Mouse (Mus musculus): Measurements from ENCODE around the gene Gm49322. TPM values are rescaled to one million over a fixed set of nuclear protein-coding genes. Genes with fewer than 3 reads are reported as not detected.
A peak's percentile ranks its signal among the peaks of the same experiment; 100 is the strongest.

Gm49322 gene
- polyA plus RNA-seq, 1 experiment from 2014 or later = 4.0 TPM

DNA sequence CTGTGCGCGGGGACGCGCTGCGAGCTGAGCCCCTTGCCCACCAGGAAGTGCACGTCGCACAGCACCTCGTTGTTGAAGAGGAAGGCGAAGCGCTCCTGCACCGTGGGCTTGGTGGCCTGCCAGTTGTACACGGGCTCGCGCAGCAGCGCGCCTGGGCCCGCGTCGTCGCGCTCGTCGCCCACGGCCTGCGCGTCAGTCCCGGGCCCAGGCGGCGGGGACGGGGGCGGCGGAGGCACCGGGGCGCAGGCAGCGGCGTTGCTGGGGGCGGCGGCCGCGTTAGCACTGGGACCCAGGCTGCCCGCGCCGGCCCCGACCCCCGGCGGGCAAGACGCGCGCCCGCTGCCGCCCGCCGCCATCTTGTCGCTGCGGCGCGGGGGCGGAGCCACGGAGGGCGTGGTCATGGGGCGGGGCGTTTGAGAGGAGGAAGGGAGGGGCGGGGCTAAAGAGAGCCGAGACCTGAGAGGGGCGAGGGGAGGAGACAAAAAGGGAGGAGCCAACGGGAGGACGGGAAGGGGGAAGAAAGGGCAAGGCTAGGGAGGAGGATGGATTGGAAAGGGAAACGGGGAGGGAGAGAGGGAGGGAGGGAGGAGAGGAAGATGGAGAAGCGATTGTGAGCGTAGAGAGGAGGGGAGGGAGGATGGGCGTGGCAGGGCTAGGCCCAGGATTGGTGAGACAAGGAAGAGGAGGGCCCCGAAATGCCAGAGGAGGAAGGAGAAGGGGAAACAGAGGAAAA lies 50.5 kb downstream of the Gm49322 start:
- Histone ChIP-seq H3K9ac (ENCODE audit: low read depth, low read length) (peak overlapping the region; percentile 95), H3K9me3 (ENCODE audit: control insufficient read depth, low read length) (no peaks in the 10 kb centered on the region), H3K27me3 (replicated peaks; ENCODE audit: control insufficient read depth, insufficient read depth, low read length) (no peaks in the 10 kb centered on the region), H3K4me1 (ENCODE audit: control insufficient read depth, insufficient read depth, low read length) (peaks cover 32% of the 10 kb centered on the region), H3K36me3 (ENCODE audit: control insufficient read depth, insufficient read depth, low read length) (no peaks in the 10 kb centered on the region), H3K27ac (ENCODE audit: low read length) (peak overlapping the region; percentile 96), H3K4me3 (ENCODE audit: low read length) (peak overlapping the region; percentile 93), H3K4me2 (ENCODE audit: low read depth, low read length) (peak overlapping the region; percentile 91)
- peak; percentile 84 for ATAC-seq
- under 1% methylated on average over 71 of the region's 72 CpGs for WGBS

GRCm38 (mm10) chr10:80656863-80657623 lies 51.2 kb downstream of the Gm49322 start, which contains the start of gene Btbd2:
TSS of gene Btbd2 (minus strand) at chr10:80657071.
- Histone ChIP-seq H3K9me3 (ENCODE audit: control insufficient read depth, low read length) (no peaks in the 10 kb centered on the region), H3K4me2 (ENCODE audit: low read depth, low read length) (peak within 1 kb of the TSS; percentile 91), H3K4me3 (ENCODE audit: low read length) (peak within 1 kb of the TSS; percentile 93), H3K4me1 (ENCODE audit: control insufficient read depth, insufficient read depth, low read length) (peaks cover 32% of the 10 kb centered on the region), H3K9ac (ENCODE audit: low read depth, low read length) (peak within 1 kb of the TSS; percentile 95), H3K36me3 (ENCODE audit: control insufficient read depth, insufficient read depth, low read length) (no peaks in the 10 kb centered on the region), H3K27ac (ENCODE audit: low read length) (peak within 1 kb of the TSS; percentile 96), H3K27me3 (replicated peaks; ENCODE audit: control insufficient read depth, insufficient read depth, low read length) (no peaks in the 10 kb centered on the region)
- ATAC-seq = peak; percentile 47
- WGBS = 21% methylated on average over 15 of the region's 15 CpGs

GRCm38 (mm10) chr10:80658194-80658840 lies 52.5 kb downstream of the Gm49322 start:
- Histone ChIP-seq H3K27me3 (replicated peaks; ENCODE audit: control insufficient read depth, insufficient read depth, low read length) (no peaks in the 10 kb centered on the region), H3K9me3 (ENCODE audit: control insufficient read depth, low read length) (no peaks in the 10 kb centered on the region), H3K27ac (ENCODE audit: low read length) (peak overlapping the region; percentile 59), H3K4me3 (ENCODE audit: low read length) (no peak overlapping the region), H3K36me3 (ENCODE audit: control insufficient read depth, insufficient read depth, low read length) (no peaks in the 10 kb centered on the region), H3K9ac (ENCODE audit: low read depth, low read length) (no peak overlapping the region), H3K4me1 (ENCODE audit: control insufficient read depth, insufficient read depth, low read length) (peaks cover 32% of the 10 kb centered on the region), H3K4me2 (ENCODE audit: low read depth, low read length) (0 out of 2 replicates have a peak overlapping the region, but pooled peaks have one; percentile 2)
- no peak for ATAC-seq
- 81% methylated on average over 14 of the region's 14 CpGs for WGBS

DNA sequence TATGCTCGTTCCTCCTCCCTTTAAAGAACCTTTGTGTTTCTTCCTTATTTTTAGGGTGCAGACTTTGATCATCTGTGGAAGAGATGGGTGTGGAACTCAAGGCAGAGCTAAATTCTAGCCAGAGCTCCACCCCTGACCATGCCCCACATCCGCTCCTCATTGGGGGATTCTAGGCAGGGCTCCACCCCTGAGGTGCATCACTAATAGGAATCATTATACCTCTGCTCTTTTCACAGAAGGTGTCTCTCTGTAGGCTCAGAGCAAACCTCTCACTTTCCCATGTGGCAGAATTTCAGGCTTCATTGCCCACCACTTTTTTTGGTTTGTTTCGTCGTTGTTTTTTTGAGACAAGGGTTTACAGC lies 53.0 kb downstream of the Gm49322 start:
- no peaks in the 10 kb centered on the region for H3K27me3 ChIP-seq (replicated peaks; ENCODE audit: control insufficient read depth, insufficient read depth, low read length)
- H3K4me2 ChIP-seq (ENCODE audit: low read depth, low read length) = peak overlapping the region; percentile 26
- H3K4me1 ChIP-seq (ENCODE audit: control insufficient read depth, insufficient read depth, low read length) = peaks cover 31% of the 10 kb centered on the region
- no peak overlapping the region for H3K9ac ChIP-seq (ENCODE audit: low read depth, low read length)
- WGBS = 60% methylated on average over 4 of the region's 4 CpGs
- H3K27ac ChIP-seq (ENCODE audit: low read length) = peak overlapping the region; percentile 59
- H3K4me3 ChIP-seq (ENCODE audit: low read length) = no peak overlapping the region
- H3K36me3 ChIP-seq (ENCODE audit: control insufficient read depth, insufficient read depth, low read length) = no peaks in the 10 kb centered on the region
- H3K9me3 ChIP-seq (ENCODE audit: control insufficient read depth, low read length) = no peaks in the 10 kb centered on the region
- ATAC-seq = peak; percentile 39

GRCm38 (mm10) chr10:80659213-80659612 lies 53.4 kb downstream of the Gm49322 start:
- 12% methylated on average over 10 of the region's 10 CpGs for WGBS
- ATAC-seq = no peak
- no peaks in the 10 kb centered on the region for H3K9me3 ChIP-seq (ENCODE audit: control insufficient read depth, low read length)
- H3K27me3 ChIP-seq (replicated peaks; ENCODE audit: control insufficient read depth, insufficient read depth, low read length) = no peaks in the 10 kb centered on the region
- H3K4me1 ChIP-seq (ENCODE audit: control insufficient read depth, insufficient read depth, low read length) = peaks cover 35% of the 10 kb centered on the region
- peak overlapping the region; percentile 26 for H3K4me2 ChIP-seq (ENCODE audit: low read depth, low read length)
- no peaks in the 10 kb centered on the region for H3K36me3 ChIP-seq (ENCODE audit: control insufficient read depth, insufficient read depth, low read length)
- peak overlapping the region; percentile 20; the same call in 1 of the 2 replicates for H3K4me3 ChIP-seq (ENCODE audit: low read length)
- no peak overlapping the region for H3K9ac ChIP-seq (ENCODE audit: low read depth, low read length)
- H3K27ac ChIP-seq (ENCODE audit: low read length) = peak overlapping the region; percentile 57

GRCm38 (mm10) chr10:80661149-80661548 lies 55.3 kb downstream of the Gm49322 start:
- H3K27me3 ChIP-seq (replicated peaks; ENCODE audit: control insufficient read depth, insufficient read depth, low read length) = no peaks in the 10 kb centered on the region
- H3K27ac ChIP-seq (ENCODE audit: low read length) = no peak overlapping the region
- no peaks in the 10 kb centered on the region for H3K36me3 ChIP-seq (ENCODE audit: control insufficient read depth, insufficient read depth, low read length)
- 39% methylated on average over 5 of the region's 5 CpGs for WGBS
- peaks cover 40% of the 10 kb centered on the region for H3K4me1 ChIP-seq (ENCODE audit: control insufficient read depth, insufficient read depth, low read length)
- no peak overlapping the region for H3K4me2 ChIP-seq (ENCODE audit: low read depth, low read length)
- H3K9ac ChIP-seq (ENCODE audit: low read depth, low read length) = no peak overlapping the region
- no peak overlapping the region for H3K4me3 ChIP-seq (ENCODE audit: low read length)
- ATAC-seq = no peak
- H3K9me3 ChIP-seq (ENCODE audit: control insufficient read depth, low read length) = no peaks in the 10 kb centered on the region

DNA sequence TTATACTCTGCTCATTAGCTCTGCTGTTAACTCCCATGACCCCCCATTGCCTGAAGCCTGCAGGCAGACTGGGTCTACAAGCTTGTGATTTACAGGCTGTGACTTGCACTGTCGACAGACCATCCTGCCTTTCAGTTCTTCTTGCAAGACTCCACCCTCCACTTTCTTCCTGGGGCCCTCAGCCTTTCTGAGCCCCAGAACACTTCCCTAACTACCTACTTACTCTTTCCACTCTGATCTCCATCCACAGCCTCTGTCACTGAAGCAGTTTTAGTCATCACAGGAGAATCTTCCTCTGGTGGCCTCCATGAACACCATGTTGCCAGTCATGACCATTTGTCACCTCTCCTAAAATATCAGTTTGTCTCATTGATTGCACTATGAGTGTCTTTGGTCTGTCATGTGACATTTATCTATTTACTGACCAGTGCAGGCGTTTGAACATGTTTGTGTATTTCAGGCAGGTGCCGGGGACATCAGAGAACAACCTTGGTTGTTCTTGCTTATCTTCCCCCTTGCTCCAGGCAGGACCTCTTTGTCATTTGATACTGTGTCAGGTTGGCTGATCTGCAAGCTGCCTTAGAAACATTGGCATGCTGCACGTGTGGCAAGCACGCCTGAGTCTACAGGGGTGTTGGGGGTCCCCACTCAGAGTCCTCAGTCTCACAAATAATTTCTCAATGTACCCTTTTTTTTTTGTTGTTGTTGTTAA lies 57.8 kb downstream of the Gm49322 start:
- H3K4me2 ChIP-seq (ENCODE audit: low read depth, low read length) = no peak overlapping the region
- no peaks in the 10 kb centered on the region for H3K27me3 ChIP-seq (replicated peaks; ENCODE audit: control insufficient read depth, insufficient read depth, low read length)
- H3K36me3 ChIP-seq (ENCODE audit: control insufficient read depth, insufficient read depth, low read length) = peaks cover 18% of the 10 kb centered on the region
- H3K9me3 ChIP-seq (ENCODE audit: control insufficient read depth, low read length) = no peaks in the 10 kb centered on the region
- peaks cover 29% of the 10 kb centered on the region for H3K4me1 ChIP-seq (ENCODE audit: control insufficient read depth, insufficient read depth, low read length)
- no peak overlapping the region for H3K27ac ChIP-seq (ENCODE audit: low read length)
- ATAC-seq = no peak
- WGBS = 29% methylated on average over 5 of the region's 5 CpGs
- H3K9ac ChIP-seq (ENCODE audit: low read depth, low read length) = no peak overlapping the region
- no peak overlapping the region for H3K4me3 ChIP-seq (ENCODE audit: low read length)

DNA sequence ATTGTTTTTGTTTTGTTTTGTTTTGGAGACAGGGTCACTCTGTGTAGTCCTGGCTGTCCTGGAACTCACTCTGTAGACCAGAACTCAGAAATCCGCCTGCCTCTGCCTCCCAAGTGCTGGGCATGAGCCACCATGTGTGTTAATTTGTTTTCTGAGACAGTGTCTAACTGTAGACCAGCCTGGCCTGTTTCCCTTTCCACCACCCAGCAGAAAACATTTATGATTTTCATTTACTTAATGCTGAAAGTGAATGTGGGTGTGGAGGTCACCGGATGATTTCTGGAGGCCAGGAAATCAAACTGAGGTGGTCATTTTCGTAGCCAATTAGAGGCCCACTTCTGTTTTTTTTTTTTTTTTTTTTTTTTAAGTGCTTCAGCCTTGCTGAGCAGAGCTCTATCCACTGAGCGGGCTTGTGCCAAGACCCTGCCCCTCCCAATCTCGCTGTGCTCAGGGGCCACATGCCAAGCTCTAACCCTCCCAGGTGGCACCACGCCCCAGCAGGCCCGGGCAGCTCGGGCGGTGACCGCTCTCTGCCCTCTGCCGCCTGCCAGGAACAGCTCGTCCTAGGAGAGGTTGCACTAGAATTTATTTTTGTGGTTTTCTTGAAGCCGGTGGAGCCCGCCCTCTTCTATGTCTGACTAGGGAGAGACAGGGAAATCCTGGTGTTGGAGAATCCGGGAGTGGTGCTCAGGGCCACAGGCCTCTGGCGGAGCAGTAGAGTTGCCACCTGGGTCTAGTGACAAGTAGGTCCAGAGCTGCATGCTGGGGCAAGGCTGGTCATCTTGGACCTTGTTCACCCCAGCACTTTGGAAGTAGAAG lies 58.6 kb downstream of the Gm49322 start:
- Histone ChIP-seq H3K4me3 (ENCODE audit: low read length) (peak overlapping the region; percentile 13; the same call in 1 of the 2 replicates), H3K9me3 (ENCODE audit: control insufficient read depth, low read length) (no peaks in the 10 kb centered on the region), H3K9ac (ENCODE audit: low read depth, low read length) (peak overlapping the region; percentile 56; the same call in 1 of the 2 replicates), H3K27ac (ENCODE audit: low read length) (peak overlapping the region; percentile 78), H3K4me1 (ENCODE audit: control insufficient read depth, insufficient read depth, low read length) (peaks cover 28% of the 10 kb centered on the region), H3K4me2 (ENCODE audit: low read depth, low read length) (peak overlapping the region; percentile 31), H3K36me3 (ENCODE audit: control insufficient read depth, insufficient read depth, low read length) (peaks cover 25% of the 10 kb centered on the region), H3K27me3 (replicated peaks; ENCODE audit: control insufficient read depth, insufficient read depth, low read length) (no peaks in the 10 kb centered on the region)
- 27% methylated on average over 16 of the region's 16 CpGs for WGBS
- peak; percentile 51 for ATAC-seq

All from intestine, embryonic 16.5 days (tissue).